Mouse (Mus musculus) 3T3-L1 (cell line): ENCODE results near the gene Slco4a1.

Source experiments
- DNase-seq: peaks from one replicate; pipeline ENCODE4 v3.0.0-alpha.2; 2015; ENCODE audit warnings: low read depth, low spot score

The Slco4a1 gene

DNA sequence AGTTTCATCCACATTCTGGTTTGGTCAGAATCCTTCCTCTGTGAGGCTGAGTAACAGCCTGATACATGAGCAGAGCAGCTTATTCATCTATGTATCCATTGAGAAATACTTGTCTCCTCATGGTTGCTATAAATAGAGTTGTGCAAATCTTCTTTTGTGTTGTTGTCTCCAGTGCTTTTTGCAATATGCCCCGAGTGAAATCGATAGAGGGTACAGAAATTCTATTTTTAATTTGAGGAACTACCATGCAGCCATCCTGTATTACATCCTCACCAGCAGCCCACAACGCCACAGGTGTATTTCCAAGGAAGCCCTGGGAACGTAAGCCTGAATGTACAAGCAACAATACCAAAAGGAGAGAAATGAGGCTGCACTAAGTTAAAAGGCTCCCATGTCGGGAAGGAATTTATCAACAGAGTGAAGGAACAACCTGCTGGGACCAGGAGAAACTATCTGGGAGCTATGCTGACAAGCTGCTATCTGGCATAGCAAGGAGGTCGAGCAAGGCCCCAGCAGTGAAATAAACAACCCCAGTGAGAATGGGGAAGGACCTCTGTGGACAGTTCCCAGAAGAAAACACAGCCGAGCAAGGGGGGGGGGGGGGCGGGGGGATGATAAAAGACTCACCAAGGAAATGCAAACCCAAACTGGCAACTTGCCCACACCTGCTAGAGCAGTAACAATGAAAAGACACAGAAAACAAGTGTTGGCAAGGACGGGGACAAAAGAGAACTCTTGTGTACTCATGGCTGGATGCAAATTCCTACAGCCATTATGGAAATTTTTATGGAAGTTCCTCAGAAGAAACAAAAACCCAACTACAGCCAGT, 10.9 kb upstream of the Slco4a1 start:
- DNase-seq = no peak

- DNase-seq = no peak
Observed at GRCm38 (mm10) chr2:180445962-180446361, 10.1 kb upstream of the Slco4a1 start.

DNA sequence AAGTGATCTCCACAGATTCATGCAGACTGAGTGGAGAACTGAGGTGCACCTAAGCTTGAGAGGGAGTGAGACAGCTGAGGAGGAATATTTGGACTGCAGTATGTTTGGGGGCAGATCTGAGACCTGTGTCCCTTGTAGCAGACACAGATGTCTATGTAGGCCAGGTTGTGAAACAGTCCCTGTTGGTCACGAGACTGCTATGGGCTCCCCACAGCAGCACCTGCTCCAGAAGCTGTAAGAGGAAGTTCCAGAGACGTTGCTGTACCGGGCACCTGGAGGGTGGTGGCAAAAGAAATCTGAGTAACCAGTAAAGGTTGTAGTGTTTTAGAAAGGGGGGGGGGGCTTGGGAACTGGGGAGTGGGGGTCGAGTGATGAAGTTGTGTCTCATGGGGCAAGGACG, 7.0 kb upstream of the Slco4a1 start:
- DNase-seq = no peak

- no peak for DNase-seq
Observed at GRCm38 (mm10) chr2:180450529-180450928, 5.5 kb upstream of the Slco4a1 start.

GRCm38 (mm10) chr2:180456705-180457104, 660 bp downstream of the Slco4a1 start:
- no peak for DNase-seq

DNA sequence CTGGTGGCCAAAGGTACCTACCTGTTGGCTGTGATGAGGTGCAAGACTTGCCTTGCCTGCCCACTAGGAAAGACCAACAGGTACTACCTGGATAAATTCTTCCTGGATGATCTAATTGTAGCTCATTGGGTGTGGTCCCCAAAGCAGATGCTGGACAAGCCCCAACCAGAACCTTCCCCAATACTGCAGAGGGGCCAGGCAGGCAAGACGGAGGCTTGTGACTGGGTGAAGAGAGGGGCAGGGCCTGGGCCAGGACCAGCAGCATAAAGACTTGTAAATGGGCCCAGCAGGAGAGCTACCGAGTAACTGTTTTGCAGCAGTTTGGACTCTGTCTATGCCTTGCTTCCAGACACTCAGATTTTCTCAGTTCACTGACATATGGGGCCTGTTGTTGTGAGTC, 1.6 kb downstream of the Slco4a1 start:
- no peak for DNase-seq

DNA sequence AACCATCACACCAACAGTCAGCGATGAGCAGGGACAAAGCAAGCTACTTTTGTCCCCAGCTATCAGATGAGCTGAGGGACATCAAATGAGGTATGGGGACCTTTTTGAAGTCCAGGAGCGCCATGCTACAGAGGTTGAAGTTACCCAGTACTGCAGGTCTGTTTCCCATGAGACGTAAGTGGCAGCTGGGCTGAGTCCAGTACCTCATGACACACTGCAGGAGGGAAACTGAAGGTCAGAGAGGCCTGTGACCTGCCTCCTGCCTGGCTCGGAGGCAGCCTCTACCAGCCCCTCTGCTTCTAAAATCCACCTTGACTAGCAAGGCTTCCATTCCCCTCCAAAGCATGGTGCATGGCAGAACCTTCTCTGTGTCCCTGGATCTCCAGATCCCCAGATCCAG, 3.4 kb downstream of the Slco4a1 start:
- DNase-seq = no peak

DNA sequence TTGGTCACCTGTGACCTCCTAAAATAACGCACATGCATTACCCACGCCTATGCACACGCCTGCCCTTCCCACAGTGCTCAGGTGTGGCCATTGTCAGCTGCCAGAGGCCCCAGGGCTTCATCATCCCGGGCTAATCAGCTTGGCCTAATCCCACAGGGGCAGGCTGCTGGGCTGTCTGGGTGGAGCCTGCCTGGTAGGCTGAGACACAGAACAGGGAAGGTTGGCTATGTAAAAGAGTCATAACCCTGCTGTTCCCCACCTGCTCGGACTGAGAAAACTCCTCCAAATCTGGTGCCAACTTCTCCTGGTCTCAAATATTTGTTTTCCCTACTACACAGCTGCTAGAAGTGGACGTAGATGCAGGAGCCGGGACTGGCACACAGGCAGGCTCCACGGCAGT, 4.8 kb downstream of the Slco4a1 start:
- DNase-seq = no peak

DNA sequence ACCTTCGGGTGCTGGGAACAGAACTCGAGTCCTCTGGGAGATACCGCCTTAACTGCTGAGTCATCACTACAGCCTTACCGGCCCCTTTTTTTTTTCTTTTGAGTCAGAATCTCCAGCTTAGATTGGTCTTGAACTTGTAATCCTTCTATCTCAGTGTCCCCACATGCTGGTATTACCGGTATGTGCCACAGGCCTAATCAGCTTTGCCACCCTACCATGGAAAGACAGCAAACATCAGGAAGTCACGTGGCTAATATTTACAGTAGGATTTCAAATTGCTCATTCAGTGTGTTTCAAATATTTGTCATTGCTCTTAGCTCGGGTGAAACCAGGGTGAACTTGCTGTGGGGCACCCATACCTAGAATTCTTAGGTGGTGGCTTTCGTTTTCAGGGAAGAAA, 6.5 kb downstream of the Slco4a1 start:
- no peak for DNase-seq

DNA sequence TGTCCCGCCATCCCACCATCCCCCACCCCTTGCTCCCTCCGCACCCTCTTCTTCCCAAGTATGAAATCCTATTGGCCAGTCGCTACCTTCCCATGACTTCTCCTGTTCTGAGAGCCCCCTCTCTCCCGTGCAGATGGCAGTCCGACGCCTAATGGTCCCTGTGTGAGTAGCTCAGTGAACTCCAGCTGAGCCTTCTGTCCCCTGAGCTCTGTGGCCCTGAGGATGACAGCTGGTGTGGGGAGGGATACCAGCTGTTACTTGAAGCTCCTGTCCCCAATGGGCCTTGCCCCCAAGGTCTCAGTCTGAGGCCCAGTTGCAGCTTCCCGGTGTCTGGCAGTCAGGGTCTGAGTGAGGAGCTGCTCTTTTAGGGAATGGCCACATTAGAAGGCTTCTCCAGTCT, 10.5 kb downstream of the Slco4a1 start:
- DNase-seq = no peak

DNA sequence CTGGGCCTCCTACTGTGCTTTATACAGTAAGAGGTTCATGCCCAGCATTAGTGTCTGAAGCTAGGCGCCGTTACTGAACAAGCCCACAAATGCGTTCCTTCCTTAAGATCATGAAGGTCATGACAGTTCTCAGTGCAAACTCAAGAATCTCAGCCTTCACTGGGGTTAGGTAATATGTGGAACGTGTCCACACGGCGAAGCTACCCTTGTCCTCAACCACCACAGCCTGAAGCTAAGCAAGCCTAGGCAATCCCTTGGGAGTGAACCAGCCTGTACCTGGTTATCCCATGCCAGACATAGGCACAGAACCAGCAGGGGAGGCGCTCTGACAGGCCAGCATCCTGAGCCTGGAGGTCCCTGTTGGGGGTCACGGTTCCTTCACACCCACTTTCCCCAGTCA, 12.8 kb downstream of the Slco4a1 start:
- no peak for DNase-seq

GRCm38 (mm10) chr2:180469768-180470167, 13.7 kb downstream of the Slco4a1 start:
- DNase-seq = no peak

DNA sequence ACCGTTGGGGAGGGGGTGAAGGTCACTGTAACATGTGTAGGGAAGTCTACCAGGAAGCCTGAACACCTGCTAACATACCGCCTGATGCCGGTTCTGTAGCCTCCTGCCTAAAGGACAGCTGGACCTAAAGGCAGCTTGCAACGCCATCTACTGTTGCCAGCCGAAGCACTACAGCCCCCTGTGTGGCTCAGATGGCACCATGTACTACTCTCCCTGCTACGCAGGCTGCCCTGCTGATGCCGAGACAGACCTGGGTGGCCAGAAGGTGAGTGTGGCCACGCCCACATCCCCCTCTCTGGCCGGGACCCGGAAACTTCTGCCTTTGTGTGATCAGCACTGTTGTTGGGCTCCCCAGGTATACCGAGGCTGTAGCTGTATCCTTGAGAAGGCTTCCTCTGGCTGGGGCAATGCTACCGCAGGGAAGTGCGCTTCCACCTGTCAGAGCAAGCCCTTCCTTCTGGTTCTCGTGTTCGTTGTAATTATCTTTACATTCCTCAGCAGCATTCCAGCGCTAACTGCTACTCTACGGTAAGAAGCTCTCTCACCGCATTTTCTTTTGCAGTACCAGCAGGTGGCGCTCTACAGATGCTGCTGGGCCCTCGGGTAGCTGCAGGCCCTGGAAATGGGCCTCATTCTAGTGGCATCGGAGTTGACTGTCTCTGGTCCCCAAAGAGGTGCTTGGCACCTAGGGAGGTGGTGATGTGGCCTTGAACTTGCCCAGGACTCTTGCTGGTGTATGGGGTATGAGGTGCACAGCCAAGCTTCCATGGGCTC, 16.4 kb downstream of the Slco4a1 start:
- DNase-seq = peak; percentile 40

GRCm38 (mm10) chr2:180473080-180473440, 17.0 kb downstream of the Slco4a1 start:
- peak; percentile 88 for DNase-seq

- DNase-seq = no peak
Observed at GRCm38 (mm10) chr2:180474864-180475263, 18.8 kb downstream of the Slco4a1 start.

GRCm38 (mm10) chr2:180482274-180482673, 26.2 kb downstream of the Slco4a1 start:
- DNase-seq = no peak

DNA sequence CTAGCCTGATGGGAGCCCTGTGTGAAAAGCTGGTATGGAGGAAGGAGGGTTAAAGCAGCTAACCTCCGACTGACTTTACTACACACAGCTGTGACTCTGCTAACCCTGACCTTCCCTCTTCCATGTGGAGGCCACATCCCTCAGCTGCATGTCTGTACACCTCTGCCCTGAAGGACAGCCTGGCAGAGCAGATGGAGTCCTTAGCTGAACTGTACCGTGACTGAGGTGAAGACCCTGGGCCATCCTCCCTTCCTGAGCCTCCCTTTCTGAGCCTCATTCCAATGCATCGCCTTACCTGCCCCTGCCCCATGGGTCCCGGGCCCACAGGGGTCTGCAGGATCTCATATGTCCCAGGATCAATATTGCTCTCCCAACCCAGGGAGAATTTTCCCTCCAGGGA, 28.8 kb downstream of the Slco4a1 start:
- no peak for DNase-seq

DNA sequence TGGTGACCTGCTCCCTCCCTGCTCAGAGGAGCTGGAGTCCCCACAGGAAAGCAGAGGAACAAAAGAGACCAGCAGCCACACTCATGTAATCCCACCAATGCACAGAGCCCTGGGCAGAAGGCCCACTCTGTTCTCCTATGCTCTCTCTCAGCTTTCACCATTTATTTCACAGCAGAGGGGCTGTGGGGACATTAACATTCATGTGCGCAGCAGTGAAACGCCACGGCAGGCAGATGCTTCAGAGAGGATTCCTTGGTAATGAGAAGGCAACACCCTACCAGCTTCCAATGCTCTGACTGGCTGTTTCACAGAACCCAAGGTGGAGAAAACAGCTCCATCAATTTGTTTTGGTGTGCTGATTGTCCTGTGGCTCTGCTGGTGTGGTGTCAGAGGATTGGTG, 29.3 kb downstream of the Slco4a1 start:
- no peak for DNase-seq

DNA sequence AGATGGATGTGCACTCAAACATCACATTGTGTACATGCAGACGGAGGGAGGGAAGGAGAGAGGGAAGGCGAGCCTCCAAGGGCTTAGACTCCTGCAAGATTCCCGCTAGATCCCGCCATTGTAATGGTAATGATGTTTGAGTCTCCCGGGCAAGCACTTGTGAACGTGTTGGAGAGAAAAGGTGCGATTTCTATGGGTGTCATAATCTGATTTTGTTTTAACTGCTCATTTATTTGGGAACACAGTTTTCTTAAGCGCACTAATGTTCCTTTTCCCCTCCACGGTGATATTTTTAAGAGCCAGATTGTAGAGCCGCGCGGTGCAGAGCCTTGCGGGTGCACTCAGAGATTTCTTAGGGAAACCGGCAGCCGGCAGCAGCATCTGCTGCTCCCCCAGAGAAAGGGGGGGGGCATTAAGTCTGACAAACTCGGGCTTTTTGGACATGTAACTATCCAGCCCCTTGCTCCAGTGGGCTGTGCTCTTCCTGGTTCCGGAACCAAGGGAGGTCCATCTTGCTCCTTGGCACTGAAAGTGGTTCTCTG, 32.2 kb downstream of the Slco4a1 start:
- no peak for DNase-seq

GRCm38 (mm10) chr2:180495906-180496305, 39.9 kb downstream of the Slco4a1 start:
- no peak for DNase-seq

GRCm38 (mm10) chr2:180499741-180500140, 43.7 kb downstream of the Slco4a1 start, which contains the start of gene Ntsr1:
Ntsr1 (plus strand) TSS chr2:180499976.
- DNase-seq = no peak

GRCm38 (mm10) chr2:180500726-180501125, 44.7 kb downstream of the Slco4a1 start:
- no peak for DNase-seq
